Mouse (Mus musculus) myocyte (in vitro differentiated cells): ENCODE measurements at regions not wholly inside any gene's neighbourhood (a gene's known extent, or its start where the extent isn't known, plus 50 kb on each side); places are given as distances from the start of the nearest gene placed in this dataset.

ENCODE experiments used
- H3K27me3 ChIP-seq: one replicate; pipeline ENCODE4 v1.6.1; 2011; ENCODE audit not compliant: control insufficient read depth, insufficient read depth, insufficient read length
- H3K36me3 ChIP-seq: one replicate; pipeline ENCODE4 v1.6.1; 2011; ENCODE audit not compliant: control insufficient read depth, insufficient read depth
- H3K4me2 ChIP-seq: one replicate; pipeline ENCODE4 v1.6.1; 2011; ENCODE audit warnings: low read depth, control low read depth
- H3K4me3 ChIP-seq: one replicate; pipeline ENCODE4 v1.5.1; 2011; ENCODE audit warnings: mild to moderate bottlenecking, control low read depth, moderate library complexity
- H3K79me2 ChIP-seq: one replicate; pipeline ENCODE4 v1.6.1; 2011; ENCODE audit not compliant: control insufficient read depth, insufficient read depth
- H3ac ChIP-seq: one replicate; pipeline ENCODE4 v1.6.1; 2011; ENCODE audit not compliant: control insufficient read depth, insufficient read length
- CEBPB ChIP-seq: IDR thresholded peaks from 2 replicates; pipeline ENCODE4 v1.6.1; 2011; ENCODE audit warnings: mild to moderate bottlenecking, moderate library complexity; ENCODE audit not compliant: poor library complexity, insufficient read depth, severe bottlenecking
- E2F4 ChIP-seq: IDR thresholded peaks from one replicate; pipeline ENCODE4 v1.6.1; 2011; ENCODE audit warnings: mild to moderate bottlenecking, control low read depth, moderate library complexity; ENCODE audit not compliant: insufficient read depth
- MAX ChIP-seq: IDR thresholded peaks from one replicate; pipeline ENCODE4 v1.6.1; 2011; ENCODE audit warnings: low read depth, mild to moderate bottlenecking, control low read depth
- MYOD1 ChIP-seq, 3 experiments: IDR thresholded peaks; one replicate each; pipeline ENCODE4 v1.6.1; 2011; ENCODE audit warnings: control low read depth in 2 of 3, low read depth in 2 of 3, mild to moderate bottlenecking in 2 of 3, moderate library complexity in 1 of 3; ENCODE audit not compliant: insufficient read length in 2 of 3, control insufficient read depth in 1 of 3
- MYOG ChIP-seq, 3 experiments: IDR thresholded peaks; one replicate each; pipeline ENCODE4 v1.6.1; 2011; ENCODE audit warnings: control low read depth in 2 of 3, low read depth in 2 of 3, mild to moderate bottlenecking in 2 of 3; ENCODE audit not compliant: insufficient read length in 2 of 3, control insufficient read depth in 1 of 3, insufficient read depth in 1 of 3
- POLR2A ChIP-seq: IDR thresholded peaks from one replicate; pipeline ENCODE4 v1.6.1; 2011; ENCODE audit warnings: low read depth, mild to moderate bottlenecking, control low read depth, moderate library complexity; ENCODE audit not compliant: insufficient read length
- POLR2AphosphoS2 ChIP-seq: IDR thresholded peaks from one replicate; pipeline ENCODE4 v1.6.1; 2011; ENCODE audit warnings: low read depth, control low read depth; ENCODE audit not compliant: insufficient read length
- REST ChIP-seq: IDR thresholded peaks from one replicate; pipeline ENCODE4 v1.6.1; 2011; ENCODE audit warnings: mild to moderate bottlenecking, control low read depth, moderate library complexity; ENCODE audit not compliant: insufficient read depth, insufficient read length
- SRF ChIP-seq: IDR thresholded peaks from one replicate; pipeline ENCODE4 v1.6.1; 2011; ENCODE audit warnings: low read depth; ENCODE audit not compliant: control insufficient read depth, insufficient read length
- TCF12 ChIP-seq: IDR thresholded peaks from one replicate; pipeline ENCODE4 v1.6.1; 2011; ENCODE audit warnings: mild to moderate bottlenecking, control low read depth; ENCODE audit not compliant: poor library complexity, insufficient read depth, severe bottlenecking
- TCF3 ChIP-seq: IDR thresholded peaks from one replicate; pipeline ENCODE4 v1.6.1; 2011; ENCODE audit warnings: low read depth, control low read depth; ENCODE audit not compliant: insufficient read length
- USF1 ChIP-seq: IDR thresholded peaks from one replicate; pipeline ENCODE4 v1.6.1; 2011; ENCODE audit warnings: low read depth, mild to moderate bottlenecking, control low read depth, moderate library complexity

DNA sequence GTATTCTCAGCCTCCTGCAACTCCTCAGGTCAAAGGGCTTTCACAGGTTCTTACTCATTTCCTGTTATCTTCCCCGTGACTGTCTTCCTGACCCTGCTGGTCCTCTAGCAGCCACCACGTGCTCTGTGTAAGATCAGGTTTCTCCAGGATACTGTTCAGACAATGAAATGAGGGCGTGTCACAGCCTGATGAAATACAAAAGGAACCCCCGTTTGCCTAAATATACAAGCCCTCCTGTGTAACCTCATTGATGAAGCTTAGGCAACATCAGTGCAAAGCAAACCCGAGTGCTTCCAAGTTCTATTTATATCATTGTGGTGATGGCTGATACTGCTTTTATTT is 53.9 kb upstream of the Usp27x start:
- Histone ChIP-seq H3K79me2 (no peaks in the 10 kb centered on the region), H3K4me3 (peak overlapping the region; percentile 6), H3K4me2 (peak overlapping the region; percentile 85), H3K27me3 (no peaks in the 10 kb centered on the region), H3ac (no peak overlapping the region), H3K36me3 (no peaks in the 10 kb centered on the region)
- TF ChIP-seq SRF, result no peak
- TF ChIP-seq TCF12, result no peak
- TF ChIP-seq USF1, result peak; percentile 74
- no peak for TF ChIP-seq TCF3
- TF ChIP-seq POLR2AphosphoS2, result no peak
- no peak for TF ChIP-seq E2F4
- no peak for TF ChIP-seq POLR2A
- no peak for TF ChIP-seq MYOD1 (IDR thresholded peaks at IDR 0.05; ENCODE audit: control insufficient read depth in 1 of 3, insufficient read length in 2 of 3, low read depth in 2 of 3)
- peak; percentile 71 for TF ChIP-seq CEBPB
- peak; percentile 82 for TF ChIP-seq MAX
- no peak for TF ChIP-seq MYOG (IDR thresholded peaks at IDR 0.05; ENCODE audit: control insufficient read depth in 1 of 3, insufficient read depth in 1 of 3, insufficient read length in 2 of 3, low read depth in 2 of 3)
- TF ChIP-seq REST, result no peak

DNA sequence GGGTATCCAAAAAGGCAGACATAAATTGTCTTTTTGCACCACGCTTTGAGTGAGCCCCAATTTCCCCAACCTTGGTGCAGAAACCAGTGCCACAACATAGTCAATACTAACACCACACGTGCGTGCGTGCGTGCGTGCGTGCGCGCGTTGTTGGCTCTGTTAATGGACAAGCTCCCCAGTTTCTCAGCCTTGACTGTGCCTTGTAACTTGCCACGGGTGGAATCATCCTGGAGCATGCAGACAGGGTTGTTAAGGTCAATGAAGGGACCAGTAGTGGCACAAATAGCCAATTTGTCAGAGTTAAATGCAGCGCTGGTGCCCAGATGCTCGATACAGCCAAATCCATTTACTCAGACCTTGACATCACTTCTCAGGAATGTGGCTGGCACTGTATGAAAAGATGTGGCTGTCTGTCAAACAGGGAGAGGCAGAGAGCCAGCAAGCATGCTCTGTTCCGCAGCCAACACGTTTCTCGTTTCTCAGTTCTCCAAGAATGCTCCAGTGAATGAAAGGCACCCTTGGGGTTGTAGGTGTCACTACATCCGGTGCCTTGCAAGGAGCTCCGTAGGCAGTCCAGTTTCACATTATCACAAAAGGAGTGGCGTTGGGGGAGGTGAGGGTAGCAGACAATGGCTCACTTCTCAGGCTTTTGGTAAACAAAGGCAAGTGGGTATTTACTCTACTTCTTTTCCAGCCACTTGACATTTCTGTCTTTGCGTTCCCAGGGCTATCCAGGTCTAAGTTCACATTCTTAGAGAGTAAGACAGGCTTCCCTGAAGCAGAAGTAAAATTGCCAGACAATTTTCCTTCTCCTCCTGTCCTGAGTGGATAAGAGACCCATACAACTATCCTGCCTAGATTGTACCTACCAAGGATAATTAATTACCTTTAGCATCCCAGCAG is 53.2 kb upstream of the Usp27x start:
- no peaks in the 10 kb centered on the region for H3K27me3 ChIP-seq
- no peaks in the 10 kb centered on the region for H3K36me3 ChIP-seq
- H3K4me2 ChIP-seq, result peak overlapping the region; percentile 85
- H3K4me3 ChIP-seq, result peak overlapping the region; percentile 6
- TF ChIP-seq MYOD1 (IDR thresholded peaks at IDR 0.05; ENCODE audit: control insufficient read depth in 1 of 3, insufficient read length in 2 of 3, low read depth in 2 of 3), result peak in 2 of 3 experiments; percentile 9 to 72
- no peak for TF ChIP-seq E2F4
- H3K79me2 ChIP-seq, result no peaks in the 10 kb centered on the region
- H3ac ChIP-seq, result no peak overlapping the region
